9 mouse cellular contexts compared by ENCODE assay signal in the genomic region with DNA sequence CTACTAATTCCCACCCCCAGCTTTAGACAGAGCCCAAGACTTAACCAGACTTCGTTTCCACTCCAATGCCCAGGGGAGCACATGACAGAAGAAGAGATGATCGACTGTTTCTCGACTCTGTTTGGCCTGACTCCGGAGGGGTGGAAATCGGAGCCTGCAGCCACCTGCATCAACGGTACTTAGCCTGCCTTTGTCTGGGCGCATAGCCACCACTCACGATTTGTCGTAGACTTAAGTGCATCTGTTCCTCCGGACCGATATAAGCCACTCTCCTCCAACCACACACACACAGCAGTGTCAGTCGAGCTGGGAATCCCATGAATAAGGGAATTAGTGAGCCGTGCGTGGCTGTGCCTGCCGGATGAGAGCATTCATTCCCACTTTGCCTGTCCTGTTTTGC. TPM values are rescaled to one million over a fixed set of nuclear protein-coding genes. Genes with fewer than 3 reads are reported as not detected.
DNase-seq lines count a peak whose midpoint lies in the region; ATAC-seq lines count a peak whose summit lies in the region.
"Had no signal": no experiment of that assay in that cellular context is flagged by ENCODE, and none has a peak within 500 bp of the region (broad histone marks: within the 10 kb centered on the region; RNA-seq: fewer than 3 reads in every experiment).

No protein-coding gene starts in this region.

- ATAC-seq in embryonic facial prominence, embryonic 12.5 days (ENCODE audit: insufficient number of reproducible peaks, insufficient read depth, low FRiP score, low TSS enrichment) = 0 out of 2 replicates have a peak, but pooled peaks have one; percentile 38
- no peak for ATAC-seq in hindbrain, embryonic 16.5 days

- no peak overlapping the region for H3K4me3 ChIP-seq in embryonic facial prominence, embryonic 12.5 days
- H3K4me3 ChIP-seq in hindbrain, embryonic 16.5 days (ENCODE audit: low read length) = no peak overlapping the region
- H3K4me3 ChIP-seq: megakaryocyte, embryonic 14.5 days had no signal

- no peak overlapping the region for H3K9ac ChIP-seq in embryonic facial prominence, embryonic 12.5 days
- 0 out of 2 replicates have a peak overlapping the region, but pooled peaks have one; percentile 13 for H3K9ac ChIP-seq in hindbrain, embryonic 16.5 days (ENCODE audit: low read depth, low read length)

- peak; percentile 20 for DNase-seq in right cerebral cortex, postnatal 14 days
- DNase-seq in right cerebral cortex, adult 18-20 months = no peak
- DNase-seq in splenic B cell, adult 2 months (ENCODE audit: low read depth, low spot score) = peak; percentile 54
- no peak for DNase-seq in adrenal gland, postnatal 14 days
- no peak for DNase-seq in left cerebral cortex, adult 11 months (ENCODE audit: low spot score)
- no peak for DNase-seq in cerebellum, adult 18-20 months

- no peaks in the 10 kb centered on the region for H3K27me3 ChIP-seq in embryonic facial prominence, embryonic 12.5 days
- H3K27me3 ChIP-seq in hindbrain, embryonic 16.5 days (replicated peaks; ENCODE audit: control insufficient read depth, insufficient read depth, low read length) = no peaks in the 10 kb centered on the region; the same call in 1 of the 2 replicates
- H3K27me3 ChIP-seq in splenic B cell, adult 2 months (ENCODE audit: control insufficient read depth, insufficient read depth, low read length, poor library complexity, severe bottlenecking) = no peaks in the 10 kb centered on the region

- peak overlapping the region; percentile 57 for H3K27ac ChIP-seq in embryonic facial prominence, embryonic 12.5 days
- no peak overlapping the region for H3K27ac ChIP-seq in hindbrain, embryonic 16.5 days (ENCODE audit: low read depth, low read length)

- 18% methylated on average over 15 of the region's 15 CpGs for WGBS in embryonic facial prominence, embryonic 12.5 days
- WGBS in hindbrain, embryonic 16.5 days = 11% methylated on average over 15 of the region's 15 CpGs

- peaks cover 21% of the 10 kb centered on the region for H3K4me1 ChIP-seq in embryonic facial prominence, embryonic 12.5 days
- H3K4me1 ChIP-seq in hindbrain, embryonic 16.5 days (ENCODE audit: control insufficient read depth, insufficient read depth, low read depth, low read length) = peaks cover 8% of the 10 kb centered on the region; the same call in 1 of the 2 replicates

- no peaks in the 10 kb centered on the region for H3K36me3 ChIP-seq in embryonic facial prominence, embryonic 12.5 days
- no peaks in the 10 kb centered on the region for H3K36me3 ChIP-seq in hindbrain, embryonic 16.5 days (ENCODE audit: control insufficient read depth, insufficient read depth, low read length)
- H3K36me3 ChIP-seq in splenic B cell, adult 2 months (ENCODE audit: control insufficient read depth, insufficient read depth, low read length, poor library complexity, severe bottlenecking) = no peaks in the 10 kb centered on the region

- H3K4me2 ChIP-seq in embryonic facial prominence, embryonic 12.5 days (replicated peaks) = no peak overlapping the region
- peak overlapping the region; percentile 22 for H3K4me2 ChIP-seq in hindbrain, embryonic 16.5 days (ENCODE audit: low read length)

- no peaks in the 10 kb centered on the region for H3K9me3 ChIP-seq in embryonic facial prominence, embryonic 12.5 days
- no peaks in the 10 kb centered on the region for H3K9me3 ChIP-seq in hindbrain, embryonic 16.5 days (ENCODE audit: control insufficient read depth, low read length)

RNA-seq across cellular contexts. Expression of a gene that starts 19.4 kb away (rescaled TPM):
- 41.8 and 44.7 TPM in 2 replicates for polyA plus RNA-seq in embryonic facial prominence, embryonic 12.5 days (2016; fragmentation: Nextera tagmentation; extraction: Ambion mirVana)
- polyA plus RNA-seq in hindbrain, embryonic 16.5 days (2015; fragmentation: Nextera tagmentation; extraction: Ambion mirVana) = 31.1 and 36.7 TPM in 2 replicates
- total RNA-seq in adrenal gland, postnatal 14 days (2021) = 11.9 and 16.1 TPM in 2 replicates

Comparison
In these comparisons a context has a peak if more than half of its experiments do, and no peak if none do; other contexts are left out.
1. DNase-seq: peak in right cerebral cortex, postnatal 14 days (single experiment) and splenic B cell, adult 2 months (single experiment); none in right cerebral cortex, adult 18-20 months (single experiment), adrenal gland, postnatal 14 days (single experiment), left cerebral cortex, adult 11 months (single experiment) and cerebellum, adult 18-20 months (0 of 2).